Mouse (Mus musculus): ENCODE data around the gene Dhx32. TPM values are rescaled to one million over a fixed set of nuclear protein-coding genes. Genes with fewer than 3 reads are reported as not detected.

The Dhx32 gene
- polyA plus RNA-seq, 1 experiment from 2014 or later = 22.6 TPM

- no peak overlapping the region for H3K27ac ChIP-seq (ENCODE audit: low read depth)
- H3K9ac ChIP-seq = no peak overlapping the region
- WGBS = 50% methylated on average over 7 of the region's 7 CpGs
- DNase-seq (peak; percentile 92), ATAC-seq (ENCODE audit: insufficient read depth) (peak; percentile 90)
- H3K36me3 ChIP-seq (ENCODE audit: insufficient read depth) = no peaks in the 10 kb centered on the region
- H3K4me3 ChIP-seq (ENCODE audit: low read depth, low read length) = no peak overlapping the region
- TF ChIP-seq CTCF (IDR thresholded peaks at IDR 0.05; ENCODE audit: low read depth) = peak; percentile 94
- no peaks in the 10 kb centered on the region for H3K4me1 ChIP-seq (ENCODE audit: insufficient read depth)
- H3K27me3 ChIP-seq (ENCODE audit: insufficient read depth, low read length) = no peaks in the 10 kb centered on the region
- no peaks in the 10 kb centered on the region for H3K9me3 ChIP-seq (ENCODE audit: low read depth, low read length)
- H3K4me2 ChIP-seq = no peak overlapping the region
Observed at GRCm38 (mm10) chr7:133805614-133806175, 23.2 kb upstream of the Dhx32 start.

- TF ChIP-seq CTCF (IDR thresholded peaks at IDR 0.05; ENCODE audit: low read depth) = no peak
- Histone ChIP-seq H3K4me2 (no peak overlapping the region), H3K27me3 (ENCODE audit: insufficient read depth, low read length) (no peaks in the 10 kb centered on the region), H3K9me3 (ENCODE audit: low read depth, low read length) (no peaks in the 10 kb centered on the region), H3K36me3 (ENCODE audit: insufficient read depth) (no peaks in the 10 kb centered on the region), H3K4me1 (ENCODE audit: insufficient read depth) (no peaks in the 10 kb centered on the region), H3K9ac (no peak overlapping the region), H3K4me3 (ENCODE audit: low read depth, low read length) (no peak overlapping the region), H3K27ac (ENCODE audit: low read depth) (no peak overlapping the region)
- DNase-seq (peak; percentile 68), ATAC-seq (ENCODE audit: insufficient read depth) (no peak)
- 28% methylated on average over 6 of the region's 6 CpGs for WGBS
Observed at GRCm38 (mm10) chr7:133801823-133802222, 19.3 kb upstream of the Dhx32 start.

GRCm38 (mm10) chr7:133799928-133800327 lies 17.4 kb upstream of the Dhx32 start:
- ATAC-seq (ENCODE audit: insufficient read depth) = no peak
- Histone ChIP-seq H3K4me3 (ENCODE audit: low read depth, low read length) (no peak overlapping the region), H3K9ac (no peak overlapping the region), H3K27me3 (ENCODE audit: insufficient read depth, low read length) (no peaks in the 10 kb centered on the region), H3K36me3 (ENCODE audit: insufficient read depth) (no peaks in the 10 kb centered on the region), H3K9me3 (ENCODE audit: low read depth, low read length) (no peaks in the 10 kb centered on the region), H3K4me2 (no peak overlapping the region), H3K4me1 (ENCODE audit: insufficient read depth) (no peaks in the 10 kb centered on the region), H3K27ac (ENCODE audit: low read depth) (no peak overlapping the region)
- no peak for TF ChIP-seq CTCF (IDR thresholded peaks at IDR 0.05; ENCODE audit: low read depth)
- DNase-seq = no peak
- 69% methylated on average over 5 of the region's 5 CpGs for WGBS

- Histone ChIP-seq H3K27me3 (ENCODE audit: insufficient read depth, low read length) (no peaks in the 10 kb centered on the region), H3K4me3 (ENCODE audit: low read depth, low read length) (no peak overlapping the region), H3K9ac (no peak overlapping the region), H3K27ac (ENCODE audit: low read depth) (no peak overlapping the region), H3K4me1 (ENCODE audit: insufficient read depth) (0 out of 2 replicates have a peak, but pooled peaks cover 11% of the 10 kb centered on the region), H3K4me2 (no peak overlapping the region), H3K36me3 (ENCODE audit: insufficient read depth) (no peaks in the 10 kb centered on the region), H3K9me3 (ENCODE audit: low read depth, low read length) (no peaks in the 10 kb centered on the region)
- WGBS = 71% methylated on average over 2 of the region's 2 CpGs
- ATAC-seq (ENCODE audit: insufficient read depth) (no peak), DNase-seq (no peak)
- no peak for TF ChIP-seq CTCF (IDR thresholded peaks at IDR 0.05; ENCODE audit: low read depth)
Observed at GRCm38 (mm10) chr7:133794720-133795119, 12.2 kb upstream of the Dhx32 start.

- H3K4me2 ChIP-seq = no peak overlapping the region
- DNase-seq = peak; percentile 82
- H3K4me3 ChIP-seq (ENCODE audit: low read depth, low read length) = no peak overlapping the region
- H3K36me3 ChIP-seq (ENCODE audit: insufficient read depth) = no peaks in the 10 kb centered on the region
- peak; percentile 69; the same call in 1 of the 2 replicates for ATAC-seq (ENCODE audit: insufficient read depth)
- H3K27ac ChIP-seq (ENCODE audit: low read depth) = no peak overlapping the region
- H3K4me1 ChIP-seq (ENCODE audit: insufficient read depth) = 0 out of 2 replicates have a peak, but pooled peaks cover 11% of the 10 kb centered on the region
- 37% methylated on average over 10 of the region's 10 CpGs for WGBS
- no peaks in the 10 kb centered on the region for H3K27me3 ChIP-seq (ENCODE audit: insufficient read depth, low read length)
- TF ChIP-seq CTCF (IDR thresholded peaks at IDR 0.05; ENCODE audit: low read depth) = no peak
- no peak overlapping the region for H3K9ac ChIP-seq
- H3K9me3 ChIP-seq (ENCODE audit: low read depth, low read length) = no peaks in the 10 kb centered on the region
Observed at GRCm38 (mm10) chr7:133793248-133794131, 11.0 kb upstream of the Dhx32 start.

- ATAC-seq (ENCODE audit: insufficient read depth) = no peak
- DNase-seq = peak; percentile 64
- Histone ChIP-seq H3K9ac (no peak overlapping the region), H3K27me3 (ENCODE audit: insufficient read depth, low read length) (no peaks in the 10 kb centered on the region), H3K27ac (ENCODE audit: low read depth) (no peak overlapping the region), H3K4me3 (ENCODE audit: low read depth, low read length) (no peak overlapping the region), H3K4me1 (ENCODE audit: insufficient read depth) (0 out of 2 replicates have a peak, but pooled peaks cover 11% of the 10 kb centered on the region), H3K9me3 (ENCODE audit: low read depth, low read length) (no peaks in the 10 kb centered on the region), H3K36me3 (ENCODE audit: insufficient read depth) (no peaks in the 10 kb centered on the region), H3K4me2 (no peak overlapping the region)
- TF ChIP-seq CTCF (IDR thresholded peaks at IDR 0.05; ENCODE audit: low read depth) = no peak
- 8% methylated on average over 1 of the region's 1 CpGs for WGBS
Observed at GRCm38 (mm10) chr7:133792771-133793170, 10.2 kb upstream of the Dhx32 start.

GRCm38 (mm10) chr7:133790608-133791229 lies 8.2 kb upstream of the Dhx32 start:
- no peak overlapping the region for H3K9ac ChIP-seq
- no peaks in the 10 kb centered on the region for H3K27me3 ChIP-seq (ENCODE audit: insufficient read depth, low read length)
- DNase-seq = no peak
- H3K9me3 ChIP-seq (ENCODE audit: low read depth, low read length) = no peaks in the 10 kb centered on the region
- H3K4me2 ChIP-seq = no peak overlapping the region
- H3K4me1 ChIP-seq (ENCODE audit: insufficient read depth) = 0 out of 2 replicates have a peak, but pooled peaks cover 11% of the 10 kb centered on the region
- H3K4me3 ChIP-seq (ENCODE audit: low read depth, low read length) = no peak overlapping the region
- H3K36me3 ChIP-seq (ENCODE audit: insufficient read depth) = no peaks in the 10 kb centered on the region
- no peak for ATAC-seq (ENCODE audit: insufficient read depth)
- 77% methylated on average over 4 of the region's 4 CpGs for WGBS
- no peak for TF ChIP-seq CTCF (IDR thresholded peaks at IDR 0.05; ENCODE audit: low read depth)
- H3K27ac ChIP-seq (ENCODE audit: low read depth) = no peak overlapping the region
